Mouse (Mus musculus): ENCODE measurements around the gene Esrrb. TPM values are rescaled to one million over a fixed set of nuclear protein-coding genes. Genes with fewer than 3 reads are reported as not detected.

The Esrrb gene
- total RNA-seq, 1 experiment from 2014 or later = not detected

- ATAC-seq (ENCODE audit: extremely low read depth, insufficient number of reproducible peaks, low FRiP score, poor library complexity, severe bottlenecking) = no peak
Observed at GRCm38 (mm10) chr12:86395326-86395725, 34.4 kb downstream of the Esrrb start.

DNA sequence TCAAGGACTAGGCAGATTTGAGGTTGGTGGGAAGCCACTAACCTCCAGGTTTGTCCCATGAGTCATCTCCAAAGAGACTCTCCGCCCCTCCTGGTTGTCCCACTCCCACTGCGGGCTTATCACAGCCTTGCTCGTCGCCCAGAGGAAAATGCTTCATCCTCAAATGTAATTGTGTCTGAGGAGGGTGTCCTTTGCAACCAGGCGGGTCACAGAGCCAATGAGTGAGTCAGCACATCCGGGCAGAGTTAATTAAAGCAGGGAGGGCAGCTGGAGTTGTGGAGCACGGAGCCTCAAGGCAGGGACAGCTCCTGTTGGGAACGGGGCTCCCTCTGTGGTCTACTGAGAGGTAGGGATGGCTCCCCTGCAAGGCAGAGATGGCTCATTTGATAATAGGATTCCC lies 37.8 kb downstream of the Esrrb start:
- no peak for ATAC-seq (ENCODE audit: extremely low read depth, insufficient number of reproducible peaks, low FRiP score, poor library complexity, severe bottlenecking)

- peak; percentile 30; the same call in 1 of the 2 replicates for ATAC-seq (ENCODE audit: extremely low read depth, insufficient number of reproducible peaks, low FRiP score, poor library complexity, severe bottlenecking)
Observed at GRCm38 (mm10) chr12:86402718-86403117, 41.8 kb downstream of the Esrrb start.

DNA sequence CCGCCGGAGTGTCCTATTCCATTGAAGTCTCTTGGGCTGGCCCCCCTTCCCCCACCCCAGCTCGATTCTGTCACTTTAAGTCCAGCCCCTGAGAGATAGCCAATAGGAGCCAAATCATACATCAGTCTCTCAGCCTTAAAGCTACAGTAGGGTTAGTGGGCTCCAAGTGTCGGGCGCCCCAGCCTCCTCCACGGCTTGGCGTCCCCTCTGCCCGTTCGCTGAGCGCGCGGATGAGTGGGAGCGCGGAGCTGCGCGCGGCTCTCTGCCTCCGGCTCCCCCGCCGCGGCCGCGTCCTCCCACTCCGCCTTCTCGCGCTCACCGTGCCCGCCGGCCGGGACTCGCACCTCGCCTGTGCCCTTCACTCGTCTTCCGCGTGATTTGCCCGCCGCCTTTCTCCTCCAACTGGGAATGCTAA lies 60.6 kb downstream of the Esrrb start:
- ATAC-seq (ENCODE audit: extremely low read depth, insufficient number of reproducible peaks, low FRiP score, poor library complexity, severe bottlenecking) = no peak

- no peak for ATAC-seq (ENCODE audit: extremely low read depth, insufficient number of reproducible peaks, low FRiP score, poor library complexity, severe bottlenecking)
Observed at GRCm38 (mm10) chr12:86422166-86422910, 61.4 kb downstream of the Esrrb start.

GRCm38 (mm10) chr12:86423102-86423501 lies 62.2 kb downstream of the Esrrb start:
- no peak for ATAC-seq (ENCODE audit: extremely low read depth, insufficient number of reproducible peaks, low FRiP score, poor library complexity, severe bottlenecking)

DNA sequence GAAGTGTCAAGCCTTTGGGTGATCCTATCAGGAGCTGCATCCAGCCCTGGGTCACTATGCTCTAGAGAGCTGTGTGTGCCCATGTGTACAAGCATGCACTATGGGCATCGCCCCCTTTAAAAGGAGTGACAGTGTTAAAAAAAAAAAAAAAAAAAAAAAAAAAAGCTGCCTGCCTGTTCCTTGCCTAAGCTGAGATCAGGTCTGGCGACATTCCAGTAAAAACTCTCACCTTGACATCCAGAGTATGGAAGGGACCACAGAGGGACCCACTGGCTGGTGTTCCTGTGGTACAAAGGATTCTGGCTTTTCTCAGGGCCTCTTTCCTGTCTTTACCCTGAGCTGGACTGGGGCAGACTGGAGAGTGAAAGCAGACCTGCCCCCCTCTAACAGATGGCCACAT lies 66.7 kb downstream of the Esrrb start:
- ATAC-seq (ENCODE audit: extremely low read depth, insufficient number of reproducible peaks, low FRiP score, poor library complexity, severe bottlenecking) = no peak

DNA sequence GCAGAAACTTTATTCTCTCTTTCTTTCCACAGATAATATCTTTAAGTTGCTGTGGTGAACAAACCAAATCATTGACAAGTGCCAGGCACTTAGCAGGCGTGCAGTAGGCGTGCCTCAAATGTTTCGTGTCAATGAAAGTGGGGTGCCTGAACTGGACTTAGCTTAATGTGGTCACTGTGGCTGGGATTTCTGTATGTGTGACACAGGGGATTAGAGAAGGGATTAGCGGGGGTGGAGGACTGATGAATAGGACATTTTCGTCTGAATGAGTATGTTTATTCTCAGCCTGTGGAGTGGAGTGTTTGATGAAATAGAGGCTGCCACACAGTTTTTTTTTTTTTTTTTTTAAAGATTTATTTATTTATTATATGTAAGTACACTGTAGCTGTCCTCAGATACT lies 70.8 kb downstream of the Esrrb start:
- no peak for ATAC-seq (ENCODE audit: extremely low read depth, insufficient number of reproducible peaks, low FRiP score, poor library complexity, severe bottlenecking)

DNA sequence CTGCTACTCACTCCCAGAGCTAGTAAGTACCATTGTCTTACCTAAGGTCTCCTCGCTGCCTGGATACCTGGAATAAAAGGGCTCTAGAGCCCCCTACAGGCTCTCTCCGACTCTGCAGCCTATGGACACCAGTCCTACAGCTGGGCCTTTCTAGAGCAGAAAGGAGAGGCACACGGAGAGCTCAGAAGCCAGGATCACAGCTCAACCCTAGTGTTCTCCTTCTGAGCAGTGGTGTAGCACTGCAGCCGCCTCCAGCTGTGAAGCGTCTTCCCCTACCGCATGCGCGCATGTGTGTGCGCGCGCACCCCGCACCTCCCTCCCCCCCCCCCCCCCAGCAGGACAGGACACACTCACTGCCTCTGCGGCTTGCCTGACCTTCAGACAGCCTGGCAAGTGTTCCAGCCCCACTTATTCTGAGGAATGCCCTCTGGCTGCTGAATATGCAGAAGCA lies 72.5 kb downstream of the Esrrb start:
- no peak for ATAC-seq (ENCODE audit: extremely low read depth, insufficient number of reproducible peaks, low FRiP score, poor library complexity, severe bottlenecking)

DNA sequence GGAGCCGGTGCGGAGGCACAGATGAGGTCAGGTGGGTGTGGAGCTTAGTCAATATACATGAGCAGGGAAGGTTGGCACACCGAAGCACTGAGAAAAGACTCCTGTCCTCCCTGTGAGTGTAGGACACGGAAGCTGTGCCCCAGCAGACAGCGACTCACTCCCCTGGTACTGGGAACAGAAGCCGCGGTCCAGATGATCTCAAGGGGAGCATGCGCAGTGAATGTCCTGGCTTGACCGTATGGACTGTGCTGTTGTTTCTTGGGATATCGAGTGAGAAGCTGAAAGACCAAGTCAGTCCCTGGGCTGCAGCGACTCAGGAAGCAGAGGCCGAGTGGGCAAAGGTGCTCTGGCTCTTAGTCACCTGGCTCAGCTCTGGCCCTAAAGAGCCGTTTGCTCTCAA lies 74.7 kb downstream of the Esrrb start:
- ATAC-seq (ENCODE audit: extremely low read depth, insufficient number of reproducible peaks, low FRiP score, poor library complexity, severe bottlenecking) = no peak

DNA sequence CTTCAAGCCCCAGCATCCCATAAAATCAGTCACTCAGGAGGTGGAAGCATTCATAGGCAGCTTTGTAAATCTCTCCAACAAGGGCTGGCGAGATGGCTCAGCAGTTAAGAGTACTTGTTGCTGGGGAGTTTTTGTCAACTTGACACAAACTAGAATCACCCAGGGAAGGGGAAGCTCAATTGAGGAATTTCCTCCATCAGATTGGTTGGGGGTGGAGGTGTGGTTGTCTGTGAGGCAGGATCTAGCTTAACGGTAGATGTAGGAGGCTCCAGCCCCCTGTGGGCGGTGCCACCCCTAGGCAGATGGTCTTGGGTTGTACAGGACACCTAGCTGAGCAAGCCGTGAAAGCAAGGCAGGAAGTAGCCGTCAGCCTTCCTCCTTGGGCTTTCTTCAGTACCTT lies 89.9 kb downstream of the Esrrb start:
- no peak for ATAC-seq (ENCODE audit: extremely low read depth, insufficient number of reproducible peaks, low FRiP score, poor library complexity, severe bottlenecking)

- ATAC-seq (ENCODE audit: extremely low read depth, insufficient number of reproducible peaks, low FRiP score, poor library complexity, severe bottlenecking) = no peak
Observed at GRCm38 (mm10) chr12:86455009-86455408, 94.1 kb downstream of the Esrrb start.

DNA sequence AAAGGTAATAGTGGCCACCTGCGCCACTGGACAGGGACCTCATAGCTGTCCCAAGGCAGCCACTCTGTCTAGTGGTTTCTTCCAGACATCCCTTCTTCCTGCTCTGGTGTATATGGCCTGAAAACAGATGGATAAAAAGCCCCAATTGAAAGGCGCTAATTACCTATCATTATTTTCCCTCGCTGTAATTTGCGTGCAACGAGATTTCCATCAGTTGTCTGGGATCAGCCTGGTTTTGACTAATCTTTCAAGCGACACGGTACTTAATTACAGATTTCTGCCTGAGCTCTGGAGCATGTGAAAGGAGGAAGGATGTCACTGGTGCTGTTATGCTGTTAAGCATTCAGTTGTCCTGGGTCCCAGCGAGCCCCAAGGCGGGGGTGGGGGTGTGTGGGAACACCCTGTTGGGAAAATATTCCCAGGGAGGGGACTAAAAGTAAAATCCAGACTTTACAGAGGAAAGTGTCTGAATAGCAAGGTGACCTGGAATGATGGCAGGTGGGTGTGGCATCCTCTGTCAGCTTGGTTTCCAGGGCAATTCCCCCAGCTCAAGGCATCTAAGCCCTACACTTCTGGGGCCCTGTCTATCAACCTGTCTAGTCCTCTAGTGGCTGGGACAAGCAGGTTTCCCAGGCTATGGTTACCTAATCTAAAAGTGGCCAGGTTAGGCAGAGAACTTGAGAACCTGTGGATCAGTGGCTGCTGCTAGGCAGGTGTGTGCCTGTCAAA lies 102.0 kb downstream of the Esrrb start:
- no peak for ATAC-seq (ENCODE audit: extremely low read depth, insufficient number of reproducible peaks, low FRiP score, poor library complexity, severe bottlenecking)

- ATAC-seq (ENCODE audit: extremely low read depth, insufficient number of reproducible peaks, low FRiP score, poor library complexity, severe bottlenecking) = no peak
Observed at GRCm38 (mm10) chr12:86464385-86464784, 103.5 kb downstream of the Esrrb start.

DNA sequence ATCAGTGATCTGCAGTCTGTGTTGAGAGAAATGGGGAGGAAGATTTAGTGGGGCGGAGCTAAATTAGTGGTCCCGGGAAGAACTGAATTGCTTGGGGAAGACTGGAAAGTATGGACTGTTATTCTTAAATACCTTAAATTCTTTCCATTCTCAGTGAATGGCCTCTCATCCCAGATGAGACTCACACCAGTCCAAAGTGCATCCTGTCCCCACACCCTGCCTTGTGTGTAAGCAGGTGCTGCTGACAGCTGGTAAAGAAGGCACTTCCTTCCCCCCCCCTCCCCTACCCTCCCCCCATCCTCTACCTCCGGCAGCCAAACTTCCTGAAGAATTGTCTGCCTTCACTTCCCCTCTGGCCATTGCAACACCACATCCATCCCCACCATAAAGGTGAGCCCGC lies 105.3 kb downstream of the Esrrb start:
- no peak for ATAC-seq (ENCODE audit: extremely low read depth, insufficient number of reproducible peaks, low FRiP score, poor library complexity, severe bottlenecking)

DNA sequence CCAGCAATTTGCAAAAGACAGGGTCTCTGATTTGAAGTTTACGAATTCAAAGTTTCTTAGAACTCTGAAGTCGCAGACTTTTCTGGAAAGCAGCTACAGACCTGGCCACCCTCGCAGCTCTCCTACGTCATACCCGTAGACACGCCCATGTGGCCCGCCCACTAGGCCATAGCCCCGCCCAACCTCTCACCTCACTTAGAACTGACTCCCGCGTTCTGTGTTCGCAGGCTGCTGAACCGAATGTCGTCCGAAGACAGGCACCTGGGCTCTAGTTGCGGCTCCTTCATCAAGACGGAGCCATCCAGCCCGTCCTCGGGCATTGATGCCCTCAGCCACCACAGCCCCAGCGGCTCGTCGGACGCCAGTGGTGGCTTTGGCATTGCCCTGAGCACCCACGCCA lies 109.0 kb downstream of the Esrrb start:
- no peak for ATAC-seq (ENCODE audit: extremely low read depth, insufficient number of reproducible peaks, low FRiP score, poor library complexity, severe bottlenecking)

DNA sequence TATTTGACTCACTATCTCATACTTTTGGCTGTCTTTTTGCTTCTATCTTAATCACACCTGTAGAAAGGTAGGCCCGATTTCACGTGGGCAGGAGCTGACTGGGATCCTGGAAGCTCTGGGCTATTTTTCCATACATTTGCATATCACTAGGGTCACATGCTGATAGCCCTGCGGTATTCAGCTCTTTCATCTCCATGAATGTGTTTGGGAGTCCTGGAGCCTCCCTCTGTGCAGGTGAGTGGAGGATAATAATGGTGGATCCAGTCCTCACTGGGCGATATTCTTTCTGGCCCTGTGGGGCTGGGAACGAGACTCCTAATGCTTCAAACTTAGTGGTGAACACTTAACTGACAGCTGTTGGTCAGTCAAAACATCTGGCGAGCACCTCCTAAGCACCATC lies 110.0 kb downstream of the Esrrb start:
- no peak for ATAC-seq (ENCODE audit: extremely low read depth, insufficient number of reproducible peaks, low FRiP score, poor library complexity, severe bottlenecking)

DNA sequence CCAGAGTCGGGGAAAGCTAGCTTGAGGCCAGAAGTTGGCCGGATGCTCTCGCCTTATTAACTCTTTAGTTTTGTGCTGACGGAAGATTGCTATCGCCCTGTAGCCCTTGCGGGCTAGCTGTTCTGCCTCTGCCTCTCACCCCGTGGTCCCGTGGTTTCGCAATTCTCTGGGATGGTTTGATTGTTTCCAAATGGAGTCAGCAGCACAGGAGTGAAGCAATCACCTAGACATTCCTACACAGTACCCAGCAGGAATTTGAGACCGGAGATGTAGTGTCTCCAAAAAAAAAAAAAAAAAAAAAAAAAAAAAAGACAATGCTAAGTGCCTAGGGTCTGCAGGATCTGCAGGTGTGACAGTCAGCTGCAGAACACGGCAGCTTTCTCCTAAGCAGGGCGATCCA lies 112.7 kb downstream of the Esrrb start:
- ATAC-seq (ENCODE audit: extremely low read depth, insufficient number of reproducible peaks, low FRiP score, poor library complexity, severe bottlenecking) = no peak

GRCm38 (mm10) chr12:86475994-86476393 lies 115.1 kb downstream of the Esrrb start:
- no peak for ATAC-seq (ENCODE audit: extremely low read depth, insufficient number of reproducible peaks, low FRiP score, poor library complexity, severe bottlenecking)

DNA sequence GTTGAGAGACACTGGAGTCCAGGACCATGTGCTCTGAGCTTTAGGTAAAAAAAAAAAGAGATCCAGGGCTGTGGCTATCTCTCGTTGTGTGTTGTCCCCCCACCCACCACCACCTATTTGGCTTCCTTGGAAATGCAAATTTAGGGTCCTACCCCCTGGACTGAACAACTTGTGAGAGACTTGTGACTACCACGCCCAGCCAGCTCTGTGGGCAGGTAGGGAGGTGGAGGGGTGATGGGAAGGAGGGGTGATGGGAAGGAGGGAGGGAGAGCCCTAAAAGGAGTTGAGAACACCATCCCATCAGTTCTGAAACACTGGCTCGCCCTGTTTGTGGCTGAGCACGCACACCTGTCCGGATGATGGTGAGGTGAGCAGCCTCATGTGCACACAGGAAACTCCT lies 118.0 kb downstream of the Esrrb start:
- ATAC-seq (ENCODE audit: extremely low read depth, insufficient number of reproducible peaks, low FRiP score, poor library complexity, severe bottlenecking) = no peak

Measured in neutrophil, adult 5-6 weeks (primary cell).